Mouse (Mus musculus): ENCODE results near the gene Rtl4.

Gene Rtl4

GRCm38 (mm10) chrX:144688207-144689118 is at the start of gene Rtl4:
Gene Rtl4, plus strand, starts transcription at chrX:144688907.
- DNase-seq (ENCODE audit: low read depth, low spot score) = no peak

GRCm38 (mm10) chrX:144644756-144645155 is 44.0 kb upstream of the Rtl4 start:
- no peak for DNase-seq (ENCODE audit: low read depth, low spot score)

- peak; percentile 10 for DNase-seq (ENCODE audit: low read depth, low spot score)
These were observed 43.3 kb upstream of the Rtl4 start for GRCm38 (mm10) chrX:144645394-144645793.

GRCm38 (mm10) chrX:144652196-144652595 is 36.5 kb upstream of the Rtl4 start:
- DNase-seq (ENCODE audit: low read depth, low spot score) = no peak

- no peak for DNase-seq (ENCODE audit: low read depth, low spot score)
These were observed 965 bp upstream of the Rtl4 start for GRCm38 (mm10) chrX:144687742-144688141.

GRCm38 (mm10) chrX:144688142-144688206 is 733 bp upstream of the Rtl4 start, which contains the start of gene Trpc5:
Gene Trpc5, minus strand, starts transcription at chrX:144688180.
- DNase-seq (ENCODE audit: low read depth, low spot score) = no peak

DNA sequence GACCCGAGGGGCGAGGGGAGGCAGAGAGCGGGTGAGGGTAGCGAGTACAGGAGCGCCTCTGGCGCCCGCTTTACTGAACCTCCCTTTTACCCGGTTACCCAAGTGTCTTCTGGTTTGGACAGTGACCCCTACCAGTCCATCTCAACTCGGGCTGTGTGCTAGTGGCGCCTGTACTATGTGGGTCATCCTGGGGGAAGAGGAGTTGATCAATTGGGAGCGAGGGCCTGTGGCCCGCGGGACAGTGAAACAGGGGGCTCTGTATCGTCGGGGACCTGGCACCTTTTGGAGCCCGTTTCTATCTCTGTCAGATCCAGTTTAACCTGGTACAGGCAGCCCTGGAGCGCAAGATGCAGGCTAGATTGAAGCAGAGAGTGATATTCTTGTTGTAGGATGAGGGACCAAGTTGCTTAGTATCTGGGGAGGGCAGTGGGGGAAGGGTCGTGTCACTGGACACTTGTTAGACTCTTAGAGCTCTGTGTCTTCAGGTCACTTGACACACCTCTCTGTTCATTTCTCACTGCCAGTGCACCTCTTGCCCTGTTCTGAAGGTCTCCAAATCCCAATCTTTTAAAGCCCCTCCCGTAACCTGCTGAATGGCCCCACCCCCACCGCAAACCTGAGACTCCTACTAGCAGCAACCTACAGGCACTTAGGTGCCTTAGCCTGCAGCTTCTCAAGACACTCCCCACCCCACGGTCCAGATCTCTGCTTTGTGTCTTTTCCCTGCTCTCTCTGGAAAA is 582 bp downstream of the Rtl4 start:
- DNase-seq (ENCODE audit: low read depth, low spot score) = no peak

- no peak for DNase-seq (ENCODE audit: low read depth, low spot score)
These were observed 1.1 kb downstream of the Rtl4 start for GRCm38 (mm10) chrX:144689859-144690181.

DNA sequence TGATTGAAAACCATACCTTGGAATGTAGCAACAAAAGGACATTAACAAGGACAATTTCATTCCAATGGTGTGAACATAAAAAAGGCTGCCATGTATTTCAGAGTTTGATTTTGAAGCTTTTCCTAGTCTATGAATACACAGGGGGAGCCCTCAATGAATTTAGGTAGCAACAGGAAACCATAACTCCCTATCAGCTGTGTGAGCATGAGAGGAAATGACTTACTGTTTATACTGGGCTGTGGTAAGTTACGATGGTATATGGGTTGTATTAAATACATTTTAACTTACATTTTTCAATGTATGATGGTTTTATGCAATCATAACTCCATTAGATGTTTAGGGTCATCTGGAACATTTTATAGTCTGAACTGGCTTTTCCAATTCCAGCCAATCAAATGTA is 27.6 kb downstream of the Rtl4 start:
- DNase-seq (ENCODE audit: low read depth, low spot score) = no peak

- DNase-seq (ENCODE audit: low read depth, low spot score) = no peak
These were observed 58.9 kb downstream of the Rtl4 start for GRCm38 (mm10) chrX:144747528-144748049.

DNA sequence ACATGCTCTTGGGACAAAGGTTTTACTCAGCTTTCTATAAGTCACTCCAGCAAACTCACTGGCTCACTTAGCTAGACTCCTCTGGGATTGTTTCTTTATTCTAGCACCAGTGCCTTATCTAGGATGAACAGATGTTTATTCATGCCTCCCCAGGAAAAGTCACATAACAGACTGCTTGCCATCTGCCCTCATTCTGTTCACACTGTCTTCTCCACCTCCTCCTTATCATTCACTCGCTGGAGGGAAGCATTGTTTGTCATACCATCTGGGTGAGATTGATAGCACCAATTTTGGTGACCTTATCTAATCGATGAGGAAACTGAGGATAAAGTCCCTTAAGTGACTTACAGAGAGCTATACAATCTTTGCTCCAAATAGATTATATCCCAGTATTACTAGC is 298.3 kb downstream of the Rtl4 start:
- DNase-seq (ENCODE audit: low read depth, low spot score) = no peak

DNA sequence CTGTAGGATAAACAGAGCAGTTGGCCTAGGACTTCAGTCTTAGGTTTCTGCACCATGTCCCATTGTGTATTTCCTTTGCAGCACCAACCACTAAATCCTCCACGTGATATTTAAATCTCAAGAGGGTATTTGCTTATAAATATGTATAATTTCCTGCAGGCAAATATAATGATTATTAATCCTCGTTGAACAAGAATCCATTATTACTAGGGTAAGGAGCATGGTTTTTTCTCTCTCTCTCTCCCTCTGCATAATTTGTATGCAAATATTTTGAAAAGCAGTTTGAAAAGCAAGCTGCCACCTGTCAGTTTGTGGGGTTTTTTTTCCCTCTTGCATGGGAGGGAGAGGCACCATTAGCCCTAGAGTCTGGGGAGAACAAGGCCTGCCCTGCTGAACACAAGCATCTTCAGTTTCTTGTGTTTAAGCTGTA is 376.8 kb downstream of the Rtl4 start:
- no peak for DNase-seq (ENCODE audit: low read depth, low spot score)

GRCm38 (mm10) chrX:145089802-145090201 is 401.1 kb downstream of the Rtl4 start:
- no peak for DNase-seq (ENCODE audit: low read depth, low spot score)

- no peak for DNase-seq (ENCODE audit: low read depth, low spot score)
These were observed 401.7 kb downstream of the Rtl4 start for GRCm38 (mm10) chrX:145090360-145090759.

DNA sequence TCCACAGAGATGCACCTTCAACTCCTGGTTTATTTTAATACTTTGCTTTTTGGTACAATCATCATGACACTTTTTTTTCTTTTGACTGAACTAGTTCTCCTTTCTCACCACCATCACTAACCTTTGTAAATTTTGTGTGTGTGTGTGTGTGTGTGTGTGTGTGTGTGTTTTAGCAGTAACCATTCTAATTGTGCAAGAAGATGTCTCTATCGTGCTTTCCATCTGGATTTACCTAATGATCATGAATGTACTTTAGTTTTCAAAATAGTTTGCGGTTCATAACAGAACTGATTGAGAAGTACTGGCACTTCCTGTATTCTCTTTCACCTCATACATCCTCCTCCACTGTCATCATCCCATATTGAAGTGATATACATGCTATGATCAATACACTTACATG is 402.3 kb downstream of the Rtl4 start:
- DNase-seq (ENCODE audit: low read depth, low spot score) = no peak
